Mouse (Mus musculus): ENCODE measurements at regions not wholly inside any gene's neighbourhood (a gene's known extent, or its start where the extent isn't known, plus 50 kb on each side); places are given as distances from the start of the nearest gene placed in this dataset.

DNA sequence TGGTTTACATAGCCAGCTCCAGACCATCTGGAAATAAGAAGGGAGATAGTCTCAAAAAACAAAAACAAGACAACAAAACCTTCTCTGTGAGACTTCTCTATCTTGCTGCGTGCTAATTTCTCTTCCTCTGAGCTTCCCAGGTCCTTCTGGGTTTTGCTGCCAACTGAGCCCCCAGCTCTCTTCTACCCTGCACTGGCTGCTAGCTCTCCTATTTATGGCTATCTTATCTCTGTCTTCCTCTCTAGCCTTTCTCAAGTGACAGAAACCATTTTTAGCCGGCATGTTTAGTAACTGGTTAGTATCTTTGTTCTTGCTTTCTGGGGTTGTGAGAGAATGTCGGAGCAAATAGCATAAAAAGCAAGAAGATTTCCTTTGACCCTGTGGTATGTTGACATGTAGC lies 1172.1 kb downstream of the 4930447A16Rik start:
- TF ChIP-seq CTCF (IDR thresholded peaks at IDR 0.05; ENCODE audit: borderline replicate concordance, extremely low read depth, insufficient read depth, insufficient read length) (no peak), POLR2A (IDR thresholded peaks at IDR 0.05; ENCODE audit: borderline replicate concordance, extremely low read depth, insufficient read depth, insufficient read length, poor library complexity, severe bottlenecking) (no peak)

All from brain, embryonic 14.5 days (tissue).